Mouse (Mus musculus): Measurements from ENCODE around the gene Fam71e1. TPM values are rescaled to one million over a fixed set of nuclear protein-coding genes. Genes with fewer than 3 reads are reported as not detected.

Gene Fam71e1
- total RNA-seq, 2 experiments from 2014 or later = 5.3 to 6.5 TPM

- intact Hi-C loops (cut with DNase I) = no loop called here
Observed at GRCm38 (mm10) chr7:44496771-44497109, 359 bp downstream of the Fam71e1 start.

DNA sequence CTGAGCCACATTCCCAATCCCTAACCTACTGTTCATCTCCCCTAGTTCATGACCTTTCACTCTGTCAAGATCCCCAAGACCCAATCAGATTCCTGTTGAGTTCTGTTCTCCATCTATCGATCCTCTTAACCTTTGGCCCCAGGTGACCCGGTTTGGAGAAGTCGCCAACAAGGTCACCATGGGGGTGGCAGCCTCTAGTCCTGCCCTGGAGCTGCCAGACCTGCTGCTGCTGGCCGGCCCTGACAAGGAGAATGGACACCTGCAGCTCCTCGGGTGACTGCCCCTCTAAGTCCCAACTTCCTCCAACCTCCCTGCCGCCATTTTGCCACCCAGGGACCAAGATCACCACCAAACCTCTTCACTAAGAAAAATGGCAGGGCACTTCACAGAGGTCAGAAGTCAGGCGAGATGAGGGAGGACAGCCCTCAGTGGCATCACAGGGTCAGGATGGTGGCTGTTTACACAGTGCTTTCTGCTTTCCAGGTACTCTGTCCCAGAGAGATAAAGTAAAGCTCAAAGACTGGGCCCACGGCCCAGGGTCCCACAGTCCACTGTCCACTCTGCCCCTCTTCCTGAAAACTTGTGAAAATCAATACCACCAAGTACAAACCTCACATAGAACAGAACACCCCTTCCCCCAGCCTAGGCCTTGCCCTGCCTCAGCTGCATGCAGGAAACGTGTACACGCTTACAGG, 1.1 kb downstream of the Fam71e1 start:
- intact Hi-C loops (cut with DNase I) = no loop called here
- no peak for DNase-seq

More at GRCm38 (mm10) chr7:44496771-44497109, 359 bp downstream of the Fam71e1 start:
- DNase-seq = no peak

DNA sequence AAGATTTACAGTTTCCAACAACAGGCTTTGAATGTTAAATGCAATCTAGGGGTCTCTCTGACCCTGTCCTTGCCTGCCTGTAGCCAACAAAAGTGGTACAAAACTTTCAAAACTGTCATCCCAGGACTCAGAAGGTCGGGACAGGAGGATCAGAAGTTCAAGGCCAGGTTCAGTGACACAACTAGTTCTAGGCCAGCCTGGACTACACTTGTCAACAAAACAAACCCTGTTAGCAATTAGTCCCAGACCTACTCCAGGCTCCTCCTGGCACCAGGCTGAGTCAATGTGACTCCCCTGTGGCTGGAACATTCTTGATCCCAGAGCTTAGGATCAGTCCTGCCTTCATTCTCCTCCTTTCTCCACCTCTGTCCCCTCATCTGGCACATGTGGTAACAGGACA, 2.5 kb downstream of the Fam71e1 start:
- intact Hi-C loops (cut with DNase I) = no loop called here
- DNase-seq = no peak

DNA sequence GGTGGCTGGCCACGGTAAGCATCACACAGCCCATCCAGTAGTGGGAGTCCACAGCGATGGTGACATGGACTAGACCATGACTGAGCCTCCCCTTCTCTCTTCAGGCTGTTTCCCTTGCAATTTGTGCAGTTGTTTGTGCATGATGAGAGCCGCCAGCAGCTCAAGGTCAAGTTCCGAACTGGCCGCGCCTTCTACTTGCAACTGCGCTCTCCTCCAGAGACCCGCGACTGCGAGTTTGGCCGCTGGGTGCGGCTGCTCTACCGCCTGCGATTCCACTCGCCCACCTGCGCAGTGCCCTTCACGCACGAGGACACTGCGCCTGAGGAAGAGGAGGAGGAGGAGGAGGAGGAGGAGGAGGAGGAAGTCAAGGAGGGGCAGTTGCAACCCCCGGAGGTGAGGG, 3.7 kb downstream of the Fam71e1 start:
- DNase-seq = no peak
- intact Hi-C loops (cut with DNase I) = no loop called here

GRCm38 (mm10) chr7:44501563-44502115, 5.3 kb downstream of the Fam71e1 start:
- DNase-seq = peak; percentile 65 to 81

GRCm38 (mm10) chr7:44507491-44507890, 11.1 kb downstream of the Fam71e1 start:
- intact Hi-C loops (cut with DNase I) = no loop called here
- no peak for DNase-seq

More at GRCm38 (mm10) chr7:44501563-44502115, 5.3 kb downstream of the Fam71e1 start:
- intact Hi-C loops (cut with DNase I) = no loop called here

DNA sequence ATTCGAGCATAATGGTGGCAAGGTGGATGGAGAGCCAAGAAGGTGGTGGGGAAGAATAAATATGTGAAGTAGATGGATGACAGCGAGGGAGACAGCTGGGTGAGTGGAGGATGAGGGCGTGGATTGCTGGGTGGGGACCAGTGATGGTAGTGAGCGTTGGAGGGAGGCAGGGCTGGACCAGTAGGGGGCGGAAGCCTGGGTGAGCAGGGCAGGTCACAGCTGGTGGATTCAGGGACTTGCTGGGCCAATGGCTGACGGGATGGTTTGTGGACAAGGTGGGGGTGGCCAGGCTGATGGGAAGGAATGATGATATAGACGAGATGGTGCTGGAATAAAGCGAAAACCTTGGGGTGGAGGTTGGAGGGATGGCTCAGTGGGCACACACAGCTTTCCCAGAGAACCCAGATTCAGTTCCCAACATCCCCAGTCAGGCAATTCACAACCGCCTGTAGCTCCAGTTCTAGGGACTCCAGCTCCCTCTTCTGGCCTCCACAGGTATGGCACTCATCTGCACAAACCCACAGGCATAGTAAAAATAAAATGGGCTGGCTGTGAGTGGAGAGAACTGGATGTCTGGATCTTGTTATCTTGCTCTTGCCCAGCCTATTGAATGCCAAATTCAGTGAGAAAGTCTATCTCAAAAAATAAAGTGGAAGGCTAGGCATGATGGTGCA, 23.0 kb downstream of the Fam71e1 start:
- intact Hi-C loops (cut with DNase I) = no loop called here
- DNase-seq = no peak

DNA sequence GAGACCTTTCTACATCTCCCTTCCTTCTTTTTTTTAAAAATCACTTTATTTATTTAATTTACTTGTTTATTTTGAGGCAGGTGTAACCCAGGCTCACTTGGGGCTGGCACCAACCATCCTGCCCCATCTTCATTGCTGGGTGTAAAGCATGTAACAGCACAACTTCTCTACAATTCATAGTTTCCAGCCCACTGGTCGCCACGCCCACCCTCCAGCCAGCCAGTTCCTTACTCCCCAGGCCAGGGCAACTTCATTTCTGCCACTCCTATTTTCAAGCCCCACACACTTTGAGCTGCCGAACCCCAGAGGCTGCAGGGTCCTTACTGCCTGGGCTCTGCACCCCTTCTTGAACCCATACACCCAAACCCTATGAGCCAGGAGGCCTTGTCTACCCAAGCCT, 24.6 kb downstream of the Fam71e1 start:
- intact Hi-C loops (cut with DNase I) = loop anchor here (5.0 kb wide), 1 partner anchor 126 kb away; no protein-coding TSS in a partner anchor
- DNase-seq = no peak

DNA sequence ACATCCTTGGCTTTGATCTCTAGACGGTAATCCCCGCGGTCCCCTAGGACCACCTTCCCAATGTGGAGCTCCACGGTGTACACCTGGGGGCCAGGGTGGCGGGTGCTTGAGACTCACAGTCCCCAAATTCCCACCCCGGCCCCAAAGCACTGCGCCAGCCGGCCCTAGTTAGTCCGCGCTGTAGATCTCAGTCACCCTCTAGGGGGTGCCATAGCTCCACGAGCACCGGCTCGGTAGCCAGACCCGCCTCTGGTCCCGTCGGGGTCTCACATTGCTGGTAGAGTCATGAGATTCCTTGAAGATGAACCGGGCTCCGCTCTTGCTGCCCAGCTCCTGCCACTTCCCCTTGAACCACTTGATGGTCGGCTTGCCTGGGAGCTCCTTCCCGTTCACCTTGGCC, 25.3 kb downstream of the Fam71e1 start:
- peak; percentile 71 to 79 for DNase-seq
- intact Hi-C loops (cut with DNase I) = loop anchor here (2.0 to 5.0 kb wide), 2 partner anchors 39 to 126 kb away; no protein-coding TSS in a partner anchor

GRCm38 (mm10) chr7:44523056-44523455, 26.7 kb downstream of the Fam71e1 start:
- intact Hi-C loops (cut with DNase I) = loop anchor here (2.0 to 5.0 kb wide), 2 partner anchors 38 to 124 kb away; no protein-coding TSS in a partner anchor
- DNase-seq = no peak

- intact Hi-C loops (cut with DNase I) = loop anchor here (5.0 kb wide), 1 partner anchor 123 kb away; no protein-coding TSS in a partner anchor
- DNase-seq = peak; percentile 30 to 70
Observed at GRCm38 (mm10) chr7:44524502-44524901, 28.1 kb downstream of the Fam71e1 start, which contains the start of gene Mybpc2. Mybpc2 (minus strand) TSS chr7:44524656.

DNA sequence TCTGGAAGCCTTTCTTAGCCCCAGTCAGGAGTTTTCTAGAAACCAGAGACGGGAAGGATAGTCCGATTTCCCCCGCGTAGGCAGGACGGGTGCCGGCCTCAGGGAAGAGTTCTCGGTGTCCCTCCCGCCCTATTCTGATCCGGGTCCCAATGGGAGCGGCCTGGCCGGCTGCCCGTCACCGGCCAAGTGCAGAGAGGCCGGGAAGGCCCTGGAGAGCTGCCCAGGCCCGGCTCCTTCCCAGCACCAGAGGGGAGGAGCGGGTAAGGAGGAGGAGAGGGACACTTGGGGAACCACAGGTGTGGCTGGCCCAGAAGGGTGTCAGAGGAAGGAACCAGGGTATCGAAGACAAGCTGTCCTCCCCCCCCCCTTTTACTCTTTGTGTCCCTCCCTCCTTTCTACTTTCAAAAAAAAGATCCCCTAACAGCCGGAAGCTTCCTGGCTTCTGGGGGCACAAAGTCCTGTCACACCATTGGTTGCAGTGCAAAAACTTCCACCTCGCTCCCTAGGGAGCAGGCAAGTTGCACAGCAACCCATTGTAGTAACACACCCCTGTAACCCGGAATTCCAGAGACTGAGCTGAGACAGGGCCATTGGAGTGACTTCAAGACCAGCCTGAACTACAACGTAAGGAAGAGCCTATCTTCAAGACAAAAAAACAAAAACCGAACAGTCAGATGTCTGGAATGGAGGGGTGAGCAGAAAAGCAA, 28.9 kb downstream of the Fam71e1 start:
- intact Hi-C loops (cut with DNase I) = loop anchor here (1.0 kb wide), 1 partner anchor 23 kb away; the partner anchor contains the start of gene Pold1
- peak; percentile 92 to 94 for DNase-seq

DNA sequence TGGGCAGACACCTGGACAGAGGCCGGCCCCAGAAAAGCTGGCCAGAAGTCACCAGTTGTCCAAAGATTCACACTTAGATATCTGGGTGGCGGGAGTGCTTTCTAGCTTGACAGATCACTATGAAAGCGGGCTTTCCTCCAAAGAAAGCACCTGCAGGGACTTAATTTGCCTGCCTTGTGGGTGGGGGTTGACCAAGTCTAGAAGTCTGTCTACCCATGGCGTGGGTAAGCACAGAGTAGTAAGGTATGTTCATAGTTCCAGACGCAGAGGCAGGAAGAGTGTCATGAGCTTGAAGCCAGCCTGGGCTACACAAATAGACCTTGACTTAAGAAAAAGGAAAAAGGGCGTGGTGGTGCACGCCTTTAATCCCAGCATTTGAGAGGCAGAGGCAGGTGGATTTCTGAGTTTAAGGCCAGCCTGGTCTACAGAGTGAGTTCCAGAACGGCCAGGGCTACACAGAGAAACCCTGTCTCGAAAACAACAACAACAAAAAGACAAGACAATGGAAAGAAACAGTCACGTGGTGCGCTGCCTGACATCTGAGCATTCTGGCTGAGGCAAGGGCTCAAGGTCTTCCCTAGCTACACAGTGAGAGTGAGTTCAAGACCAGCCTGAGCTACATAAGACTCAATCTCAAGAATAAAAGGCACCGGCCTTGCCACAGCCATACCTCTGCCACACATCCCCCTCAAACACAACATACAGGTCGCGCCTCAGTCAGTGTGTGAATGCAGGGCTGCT, 30.2 kb downstream of the Fam71e1 start:
- intact Hi-C loops (cut with DNase I) = no loop called here
- no peak for DNase-seq

GRCm38 (mm10) chr7:44527483-44528398, 31.4 kb downstream of the Fam71e1 start:
- intact Hi-C loops (cut with DNase I) = no loop called here
- DNase-seq = peak; percentile 66 to 82

DNA sequence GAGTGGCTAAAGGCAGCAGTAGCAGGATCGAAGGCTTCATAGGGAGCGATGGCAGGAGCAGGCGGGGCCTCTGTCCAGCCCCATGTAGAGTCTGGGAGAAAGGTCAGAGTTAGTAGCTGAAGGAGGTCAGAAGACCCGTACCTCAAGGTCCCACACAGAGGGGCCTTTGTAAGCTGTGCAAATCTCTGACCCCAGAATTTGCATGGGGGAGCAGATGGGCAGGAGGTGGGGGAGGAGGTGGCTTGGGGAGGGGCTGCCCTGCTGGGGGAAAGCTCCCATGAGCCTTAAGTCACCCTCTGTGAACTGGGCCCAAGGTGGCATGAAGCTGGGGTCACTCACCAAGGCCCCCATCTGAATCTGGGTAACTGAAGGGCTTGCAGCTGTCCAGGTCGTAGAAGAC, 33.1 kb downstream of the Fam71e1 start:
- intact Hi-C loops (cut with DNase I) = no loop called here
- no peak for DNase-seq

GRCm38 (mm10) chr7:44530507-44530906, 34.1 kb downstream of the Fam71e1 start:
- intact Hi-C loops (cut with DNase I) = no loop called here
- no peak for DNase-seq

DNA sequence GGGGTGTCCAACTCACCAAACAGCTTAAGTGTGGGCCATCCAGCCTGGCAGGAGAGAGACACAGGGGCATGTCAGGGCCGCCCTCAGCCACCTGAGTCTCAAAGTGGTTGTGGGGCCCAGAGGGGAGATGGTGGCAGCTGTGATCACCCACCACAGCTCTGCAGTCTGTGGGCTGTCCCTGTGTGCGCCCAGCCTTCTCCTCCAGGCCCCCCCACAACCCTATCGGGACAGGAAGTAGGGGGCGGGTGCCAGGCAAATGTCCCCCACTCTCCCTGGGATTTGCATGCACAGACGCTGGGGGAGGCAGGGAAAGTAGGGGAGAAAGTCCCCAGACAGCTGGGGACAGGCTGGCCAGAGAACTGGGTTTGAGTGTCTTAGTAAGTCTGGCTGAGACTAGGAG, 34.8 kb downstream of the Fam71e1 start:
- intact Hi-C loops (cut with DNase I) = no loop called here
- no peak for DNase-seq

GRCm38 (mm10) chr7:44531946-44532732, 35.8 kb downstream of the Fam71e1 start, which contains the start of gene Spib:
Spib (minus strand) TSS chr7:44532071.
- intact Hi-C loops (cut with DNase I) = no loop called here
- DNase-seq = no peak

Data from heart, postnatal 14 days (tissue).